Mouse (Mus musculus) stomach, embryonic 16.5 days (tissue): ENCODE results near the gene AF067063. TPM values are rescaled to one million over a fixed set of nuclear protein-coding genes. Genes with fewer than 3 reads are reported as not detected.
A peak's percentile ranks its signal among the peaks of the same experiment; 100 is the strongest.

Experiments used
- ATAC-seq: fragments of 200-750 bp; cut with Nextera tagmentation; 2 replicates; pipeline ENCODE4 v1.8.0; 2017; ENCODE audit warnings: moderate number of reproducible peaks, moderate TSS enrichment; ENCODE audit not compliant: insufficient read depth, low FRiP score
- H3K27ac ChIP-seq: fragments of 300-500 bp; sonication (generic); 2 replicates; pipeline ENCODE4 v1.5.1; 2014; ENCODE audit warnings: low read length
- H3K27me3 ChIP-seq: fragments of 300-500 bp; sonication (generic); 2 replicates; pipeline ENCODE4 v1.6.1; 2014; ENCODE audit warnings: low read length, control low read depth, mixed read lengths; ENCODE audit not compliant: control insufficient read depth, insufficient read depth
- H3K36me3 ChIP-seq: fragments of 300-500 bp; sonication (generic); 2 replicates; pipeline ENCODE4 v1.6.1; 2014; ENCODE audit warnings: low read length; ENCODE audit not compliant: control insufficient read depth, insufficient read depth
- H3K4me1 ChIP-seq: fragments of 300-500 bp; sonication (generic); 2 replicates; pipeline ENCODE4 v1.6.1; 2014; ENCODE audit warnings: low read length, control low read depth, mixed read lengths; ENCODE audit not compliant: control insufficient read depth, insufficient read depth
- H3K4me2 ChIP-seq: fragments of 300-500 bp; sonication (generic); 2 replicates; pipeline ENCODE4 v1.6.1; 2014; ENCODE audit warnings: low read depth, low read length, mixed read lengths
- H3K4me3 ChIP-seq: fragments of 300-500 bp; sonication (generic); replicated peaks from 2 replicates; pipeline ENCODE4 v1.5.1; 2014; ENCODE audit warnings: mild to moderate bottlenecking, low read length
- H3K9ac ChIP-seq: fragments of 300-500 bp; sonication (generic); 2 replicates; pipeline ENCODE4 v1.6.1; 2014; ENCODE audit warnings: low read length
- H3K9me3 ChIP-seq: fragments of 300-500 bp; sonication (generic); replicated peaks from 2 replicates; pipeline ENCODE4 v1.6.1; 2016; ENCODE audit warnings: low read length, control low read depth; ENCODE audit not compliant: control insufficient read depth
- WGBS: fragments of 180-500 bp; shearing (Covaris S2); extraction: QIAGEN DNeasy Blood & Tissue Kit; methylation state at CpG from one replicate; pipeline ENCODE4 v1.1.7; 2014; 5-methylcytosine and 5-hydroxymethylcytosine counted together
- polyA plus RNA-seq: library from polyadenylated mRNA; unstranded; fragments of >200 nt; fragmentation: Nextera tagmentation; extraction: Ambion mirVana; gene quantifications from 2 replicates; pipeline ENCODE4 v1.2.1, GENCODE M21; 2015

AF067063 gene
- polyA plus RNA-seq, 1 experiment from 2014 or later = not detected

DNA sequence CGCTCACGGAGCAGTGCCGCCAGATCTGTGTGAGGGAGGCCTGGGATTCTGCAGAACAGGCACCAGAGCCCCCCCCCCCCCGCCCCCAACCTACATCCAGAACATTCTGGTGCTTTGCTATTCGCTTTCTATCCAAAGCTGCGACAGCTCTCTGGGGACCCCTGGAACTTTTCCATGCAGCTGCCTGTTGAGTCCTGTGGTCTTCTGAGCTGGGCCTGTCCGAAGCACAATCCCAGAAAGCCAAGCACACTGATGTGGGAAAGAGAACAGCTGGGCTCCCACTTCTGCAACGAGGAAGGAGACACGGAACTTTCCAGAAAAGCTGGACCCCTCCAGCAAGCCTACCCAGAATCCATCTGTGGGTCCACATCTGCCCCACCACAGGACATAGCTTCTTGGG is 20.0 kb downstream of the AF067063 start:
- no peak overlapping the region for H3K4me2 ChIP-seq

DNA sequence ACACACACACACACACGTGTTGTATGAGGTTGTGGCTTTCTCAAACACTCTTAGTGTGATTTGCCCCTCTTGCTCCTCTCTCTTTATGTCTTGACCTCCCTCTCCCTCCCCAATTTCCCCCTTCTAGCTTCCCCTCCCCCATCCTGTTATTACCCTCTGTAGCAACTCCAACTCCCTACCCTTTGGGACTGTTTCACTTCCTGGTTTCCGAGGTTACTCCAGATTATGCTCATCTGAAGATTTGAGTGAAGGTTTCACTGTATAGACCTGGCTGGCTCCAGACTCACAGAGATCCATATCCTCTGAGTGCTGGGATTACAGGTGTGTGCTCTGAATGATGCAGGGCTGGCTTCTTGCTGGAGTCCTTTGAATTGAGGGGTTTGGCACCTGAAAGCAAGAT is 21.1 kb downstream of the AF067063 start:
- ATAC-seq = no peak
- Histone ChIP-seq H3K9ac (no peak overlapping the region), H3K27me3 (no peaks in the 10 kb centered on the region), H3K9me3 (no peaks in the 10 kb centered on the region), H3K36me3 (no peaks in the 10 kb centered on the region), H3K4me1 (no peaks in the 10 kb centered on the region), H3K27ac (no peak overlapping the region), H3K4me3 (no peak overlapping the region), H3K4me2 (no peak overlapping the region)
- 51% methylated on average over 2 of the region's 2 CpGs for WGBS

More for the DNA sequence above, 20.0 kb downstream of the AF067063 start:
- no peak for ATAC-seq
- Histone ChIP-seq H3K36me3 (no peaks in the 10 kb centered on the region), H3K9me3 (no peaks in the 10 kb centered on the region), H3K4me1 (no peaks in the 10 kb centered on the region), H3K9ac (no peak overlapping the region), H3K27ac (no peak overlapping the region), H3K4me3 (no peak overlapping the region), H3K27me3 (no peaks in the 10 kb centered on the region)
- WGBS = 79% methylated on average over 9 of the region's 9 CpGs

DNA sequence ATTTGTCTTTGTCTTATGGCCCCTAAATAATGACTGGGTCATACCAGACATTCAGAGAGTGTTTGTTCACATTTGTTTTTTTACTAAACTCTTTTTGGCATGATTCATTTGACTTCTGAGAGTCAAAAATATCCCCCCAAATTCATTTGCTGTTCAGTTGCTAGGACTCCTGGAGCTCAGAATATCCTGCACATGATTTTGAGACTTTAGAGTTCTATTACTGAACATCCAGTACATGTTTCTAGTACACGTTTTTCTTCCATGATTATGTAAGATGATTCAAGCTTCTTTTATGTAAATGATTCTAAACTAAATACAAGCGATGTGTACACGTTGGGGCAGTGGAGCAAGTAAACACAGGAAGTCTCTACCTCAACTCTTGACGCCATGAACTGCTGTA is 32.4 kb downstream of the AF067063 start:
- no peak for ATAC-seq
- H3K9me3 ChIP-seq = no peaks in the 10 kb centered on the region
- 51% methylated on average over 4 of the region's 4 CpGs for WGBS
- no peak overlapping the region for H3K4me2 ChIP-seq
- no peaks in the 10 kb centered on the region for H3K27me3 ChIP-seq
- H3K4me1 ChIP-seq = no peaks in the 10 kb centered on the region
- no peaks in the 10 kb centered on the region for H3K36me3 ChIP-seq
- H3K9ac ChIP-seq = no peak overlapping the region
- H3K27ac ChIP-seq = no peak overlapping the region
- H3K4me3 ChIP-seq = no peak overlapping the region

DNA sequence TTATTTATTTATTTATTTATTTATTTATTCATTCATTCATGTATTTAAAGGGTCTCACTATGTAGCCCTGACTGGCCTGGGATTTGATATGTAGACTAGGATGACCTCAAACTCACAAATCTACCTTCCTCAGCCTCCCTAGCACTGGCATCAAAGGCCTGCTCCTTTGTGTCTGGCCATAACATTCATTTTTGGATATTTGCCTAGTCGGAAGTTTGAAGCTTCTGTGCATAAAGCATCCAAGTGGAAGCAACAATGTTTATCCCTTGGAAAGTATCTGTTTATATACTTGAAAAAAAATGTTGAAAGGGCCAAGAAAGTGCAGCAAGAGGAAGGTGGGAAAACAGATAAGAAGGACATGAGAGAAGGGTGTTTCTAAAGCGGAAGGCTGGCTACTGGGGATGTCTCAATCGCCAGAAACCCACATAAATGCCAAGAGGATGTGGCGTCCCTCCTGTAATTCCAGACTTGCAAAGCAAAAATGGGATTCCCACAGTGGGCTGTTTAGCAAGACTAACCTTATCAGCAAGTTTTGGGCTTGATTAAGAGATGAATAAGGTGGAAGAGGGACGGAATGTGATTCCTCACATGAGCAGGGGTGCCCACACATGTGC is 37.1 kb downstream of the AF067063 start:
- Histone ChIP-seq H3K27ac (no peak overlapping the region), H3K9me3 (no peaks in the 10 kb centered on the region), H3K4me3 (no peak overlapping the region), H3K9ac (no peak overlapping the region), H3K4me1 (peaks cover 13% of the 10 kb centered on the region), H3K27me3 (no peaks in the 10 kb centered on the region), H3K4me2 (no peak overlapping the region), H3K36me3 (peaks cover 7% of the 10 kb centered on the region; the same call in 1 of the 2 replicates)
- no peak for ATAC-seq
- 71% methylated on average over 5 of the region's 5 CpGs for WGBS

DNA sequence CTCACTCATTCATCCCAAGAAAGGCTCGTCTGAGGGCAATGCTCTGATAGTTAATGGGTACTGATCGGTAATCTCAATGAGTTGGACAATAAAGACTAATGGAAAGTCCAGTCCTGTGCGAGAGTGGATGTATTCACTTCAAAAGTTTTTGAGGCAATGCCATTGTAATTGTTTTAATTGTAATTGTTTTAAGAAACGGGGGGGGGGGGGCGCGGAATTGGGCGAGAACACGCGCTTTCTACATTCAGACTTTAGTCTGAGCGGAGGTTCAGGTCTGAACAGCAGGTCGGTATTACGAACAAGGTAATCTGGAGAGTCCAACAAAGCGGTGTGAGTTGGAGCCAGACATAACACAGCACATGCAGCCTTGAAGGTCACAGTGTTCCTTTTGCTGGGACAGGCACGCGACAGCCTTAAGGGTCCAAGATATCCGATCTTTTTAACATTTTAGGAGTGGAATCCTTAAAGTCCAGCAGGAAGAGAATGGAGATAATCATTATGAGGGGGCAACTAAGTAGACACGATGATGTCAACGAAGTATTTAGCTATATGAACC is 38.4 kb downstream of the AF067063 start:
- peaks cover 13% of the 10 kb centered on the region for H3K4me1 ChIP-seq
- H3K9me3 ChIP-seq = no peaks in the 10 kb centered on the region
- WGBS = 4% methylated on average over 18 of the region's 18 CpGs
- H3K27me3 ChIP-seq = no peaks in the 10 kb centered on the region
- H3K27ac ChIP-seq = peak overlapping the region; percentile 96
- peak overlapping the region; percentile 97 for H3K9ac ChIP-seq
- H3K4me3 ChIP-seq = peak overlapping the region; percentile 84
- no peak for ATAC-seq
- peak overlapping the region; percentile 92 for H3K4me2 ChIP-seq
- H3K36me3 ChIP-seq = peaks cover 7% of the 10 kb centered on the region

DNA sequence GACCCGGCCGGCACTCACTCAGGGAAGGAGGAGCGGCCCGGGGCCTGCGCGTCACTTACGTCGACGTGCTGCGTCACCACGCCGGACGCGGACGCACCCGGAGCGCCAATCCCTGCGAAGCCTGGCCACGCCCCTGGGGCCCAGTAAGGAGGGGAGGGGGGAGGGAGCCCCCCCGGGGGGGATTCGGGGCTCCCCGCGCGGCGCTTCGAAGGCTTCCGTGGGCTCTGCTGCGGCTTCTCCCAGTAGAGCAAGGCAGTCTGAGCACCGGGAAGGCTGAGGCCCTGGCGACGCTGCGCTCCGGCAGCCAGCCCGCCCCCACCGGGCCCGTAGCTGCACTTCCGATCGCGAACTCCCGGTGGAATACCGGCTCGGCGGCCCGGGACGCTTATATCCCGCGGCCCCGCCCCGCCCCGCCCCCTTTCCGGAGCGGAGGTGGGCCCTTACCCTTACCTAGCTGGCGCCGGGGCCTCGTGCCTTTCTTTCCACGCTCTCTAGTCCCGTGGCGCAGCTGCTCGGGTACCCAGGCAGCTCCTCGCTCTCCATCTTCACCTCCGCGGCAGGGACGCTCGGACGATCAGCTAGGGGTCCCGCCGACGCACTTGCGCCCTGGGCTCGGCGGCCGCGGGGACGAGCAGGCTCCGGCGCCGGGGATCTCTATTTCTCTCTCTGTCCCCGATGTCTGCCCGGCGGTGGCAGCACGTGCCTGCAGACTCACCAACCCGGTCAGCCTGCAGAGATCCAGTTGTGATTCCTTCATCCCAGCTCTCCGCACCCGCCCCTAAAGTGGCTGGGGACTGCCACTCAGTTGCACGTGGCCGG is 39.0 kb downstream of the AF067063 start, which contains the start of gene Zfp131:
Zfp131 (minus strand) TSS at position 129 of the 819 bp plus-strand sequence.
- Histone ChIP-seq H3K9ac (peak within 1 kb of the TSS; percentile 97), H3K4me3 (peak within 1 kb of the TSS; percentile 84), H3K4me1 (peaks cover 13% of the 10 kb centered on the region), H3K36me3 (peaks cover 7% of the 10 kb centered on the region), H3K27ac (peak within 1 kb of the TSS; percentile 96), H3K9me3 (no peaks in the 10 kb centered on the region), H3K4me2 (peak within 1 kb of the TSS; percentile 92), H3K27me3 (no peaks in the 10 kb centered on the region)
- under 1% methylated on average over 84 of the region's 86 CpGs for WGBS
- peak; percentile 98 for ATAC-seq

DNA sequence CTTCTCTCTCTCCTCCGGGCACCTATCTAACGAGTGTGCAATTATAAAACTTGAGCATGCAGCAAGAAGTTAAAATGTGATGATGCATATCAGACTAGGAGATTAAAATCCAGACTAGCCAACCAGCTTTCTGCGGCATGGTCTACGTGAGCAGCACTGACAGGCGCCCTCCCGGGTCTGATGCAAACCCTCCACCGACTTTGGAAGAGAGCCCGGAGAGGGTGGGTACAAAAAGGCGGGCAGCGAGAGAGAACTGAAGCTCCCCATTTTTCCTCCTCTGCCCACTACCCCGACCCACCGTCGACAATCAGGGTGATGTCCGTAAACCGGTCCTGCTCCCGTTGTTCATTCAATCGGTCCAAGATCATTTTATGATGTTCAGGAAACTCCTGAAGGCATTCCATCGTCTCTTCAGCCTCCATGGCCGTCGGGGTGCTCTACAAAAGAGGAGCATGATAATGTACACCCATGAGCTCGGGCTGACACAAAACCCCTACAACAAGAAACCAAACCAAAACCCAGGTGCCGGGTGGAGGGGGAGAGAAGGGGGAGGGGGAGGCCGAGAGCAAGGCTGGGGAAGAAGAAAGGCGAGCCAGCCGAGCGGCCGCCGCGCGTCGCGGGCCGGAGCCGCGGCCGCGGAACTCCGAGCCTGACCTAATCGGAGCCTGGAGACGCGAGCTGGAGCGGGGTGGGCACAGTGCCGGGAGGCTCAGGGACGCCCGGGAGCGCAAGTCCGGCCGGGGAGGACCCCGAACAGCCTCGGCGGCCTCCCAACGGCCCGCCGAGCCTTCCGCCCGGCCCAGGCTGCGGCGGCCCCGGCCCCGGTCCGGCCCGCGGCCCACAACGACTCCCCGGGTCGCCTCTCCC is 39.9 kb downstream of the AF067063 start:
- H3K4me1 ChIP-seq = peaks cover 13% of the 10 kb centered on the region
- peak; percentile 68 for ATAC-seq
- H3K27me3 ChIP-seq = no peaks in the 10 kb centered on the region
- under 1% methylated on average over 60 of the region's 66 CpGs for WGBS
- H3K36me3 ChIP-seq = peaks cover 7% of the 10 kb centered on the region
- peak overlapping the region; percentile 84 for H3K4me3 ChIP-seq
- peak overlapping the region; percentile 97 for H3K9ac ChIP-seq
- H3K9me3 ChIP-seq = no peaks in the 10 kb centered on the region
- peak overlapping the region; percentile 73 for H3K4me2 ChIP-seq
- peak overlapping the region; percentile 96 for H3K27ac ChIP-seq

DNA sequence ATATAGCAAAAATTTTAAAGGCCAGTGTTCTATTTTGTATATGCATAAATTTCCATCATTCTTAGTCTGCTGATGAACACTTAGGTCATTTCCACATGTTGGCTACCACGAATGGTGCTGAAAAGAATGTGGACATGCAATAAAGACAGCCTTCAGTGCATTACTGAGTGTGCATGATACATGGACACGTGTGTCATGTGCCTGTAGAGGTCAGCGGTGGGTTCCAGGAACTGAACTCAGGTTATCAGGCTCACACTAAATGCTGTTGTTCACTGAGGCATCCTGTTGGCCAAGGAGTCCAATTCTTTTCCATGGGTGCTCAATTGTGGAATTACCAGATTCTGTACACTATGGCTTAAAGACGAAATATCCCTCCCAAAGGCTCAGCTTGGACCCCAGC is 46.4 kb downstream of the AF067063 start:
- Histone ChIP-seq H3K9ac (no peak overlapping the region), H3K9me3 (no peaks in the 10 kb centered on the region), H3K27ac (no peak overlapping the region), H3K36me3 (peaks cover 26% of the 10 kb centered on the region), H3K27me3 (no peaks in the 10 kb centered on the region), H3K4me2 (no peak overlapping the region), H3K4me3 (no peak overlapping the region), H3K4me1 (no peaks in the 10 kb centered on the region; the same call in 1 of the 2 replicates)
- WGBS = 81% methylated on average over 4 of the region's 4 CpGs
- no peak for ATAC-seq
